ENCODE assay signal across 9 mouse cellular contexts in genomic region chr7:19088813-19089212, GRCm38 (mm10). TPM values are rescaled to one million over a fixed set of nuclear protein-coding genes. Genes with fewer than 3 reads are reported as not detected.
DNase-seq lines count a peak whose midpoint lies in the region; ATAC-seq and TF ChIP-seq lines count a peak whose summit lies in the region.
"Had no signal": no experiment of that assay in that cellular context is flagged by ENCODE, and none has a peak within 500 bp of the region (broad histone marks: within the 10 kb centered on the region; RNA-seq: fewer than 3 reads in every experiment).

No protein-coding gene starts in this region.

- peak; percentile 92 for TF ChIP-seq CTCF in layer of hippocampus, adult 2 months (conservative IDR thresholded peaks at IDR 0.05)
- TF ChIP-seq CTCF in bone marrow, adult 2 months (IDR thresholded peaks at IDR 0.05; ENCODE audit: control insufficient read depth, insufficient read depth, low read length): peak; percentile 90
- peak; percentile 88 for TF ChIP-seq CTCF in lung, embryonic 14.5 days (IDR thresholded peaks at IDR 0.05; ENCODE audit: low read depth)

- no peaks in the 10 kb centered on the region for H3K27me3 ChIP-seq in lung, embryonic 14.5 days (ENCODE audit: insufficient read depth, low read length)

- intact Hi-C loops in gastrocnemius, postnatal 14 days (cut with DNase I; ENCODE audit: low total_unique reads): no loop called here

- ATAC-seq in lung, embryonic 14.5 days (ENCODE audit: insufficient read depth): no peak

- H3K4me1 ChIP-seq in bone marrow, adult 2 months (ENCODE audit: control insufficient read depth, insufficient read depth, low read length): peaks cover 6% of the 10 kb centered on the region; the same call in 1 of the 2 replicates
- peaks cover 9% of the 10 kb centered on the region for H3K4me1 ChIP-seq in lung, embryonic 14.5 days (ENCODE audit: insufficient read depth)

- no peaks in the 10 kb centered on the region for H3K9me3 ChIP-seq in lung, embryonic 14.5 days (ENCODE audit: low read depth, low read length)

- WGBS in bone marrow, adult 2 months: 19% methylated on average over 10 of the region's 10 CpGs
- 39% methylated on average over 10 of the region's 10 CpGs for WGBS in lung, embryonic 14.5 days

- H3K9ac ChIP-seq in lung, embryonic 14.5 days: no peak overlapping the region

- no peak overlapping the region for H3K4me3 ChIP-seq in layer of hippocampus, adult 2 months
- H3K4me3 ChIP-seq in bone marrow, adult 2 months (replicated peaks; ENCODE audit: control insufficient read depth, low read depth, low read length): no peak overlapping the region
- H3K4me3 ChIP-seq in lung, embryonic 14.5 days (ENCODE audit: low read depth, low read length): no peak overlapping the region

- H3K36me3 ChIP-seq in lung, embryonic 14.5 days (ENCODE audit: insufficient read depth): peaks cover 38% of the 10 kb centered on the region

- H3K4me2 ChIP-seq in lung, embryonic 14.5 days: no peak overlapping the region

- no peak for TF ChIP-seq POLR2A in bone marrow, adult 2 months (IDR thresholded peaks at IDR 0.05; ENCODE audit: borderline replicate concordance, control insufficient read depth, low read depth, low read length)

- peak in 1 of 2 experiments; percentile 72 for DNase-seq in layer of hippocampus, adult 2 months (ENCODE audit: low spot score in 2 of 2)
- DNase-seq in layer of hippocampus, adult 9-11 months: no peak
- DNase-seq in ES-CJ7 (ENCODE audit: low read depth, low spot score): peak; percentile 73
- peak; percentile 77 for DNase-seq in gastrocnemius, postnatal 14 days
- peak; percentile 81 for DNase-seq in lung, embryonic 14.5 days
- DNase-seq in spleen, adult 12 weeks (ENCODE audit: low spot score): peak; percentile 64
- no peak for DNase-seq in ovary, adult 18-20 months (ENCODE audit: low spot score)

- H3K27ac ChIP-seq in layer of hippocampus, adult 2 months: no peak overlapping the region
- no peak overlapping the region for H3K27ac ChIP-seq in bone marrow, adult 2 months (ENCODE audit: control insufficient read depth, insufficient read depth, low read depth, low read length, poor library complexity)
- no peak overlapping the region for H3K27ac ChIP-seq in lung, embryonic 14.5 days (ENCODE audit: low read depth)

RNA-seq across cellular contexts. Expression of gene Dmpk, which starts 5.2 kb away (rescaled TPM):
- total RNA-seq in layer of hippocampus, adult 2 months (2021): 10 to 100 TPM; 38.8 to 56.8 TPM
- 25.8 and 42.6 TPM in 2 replicates for polyA plus RNA-seq in bone marrow, adult 2 months (2011; ENCODE audit: insufficient read depth, insufficient read length, low replicate concordance, missing spikeins)
- 100 to 1,000 TPM; 241 to 257 TPM for total RNA-seq in gastrocnemius, postnatal 14 days (2021)
- 20.9 and 23.0 TPM in 2 replicates for polyA plus RNA-seq in lung, embryonic 14.5 days (2014; fragmentation: Nextera tagmentation; extraction: Ambion mirVana)

RNA-seq across cellular contexts. Expression of gene Six5, which starts 5.6 kb away (rescaled TPM):
- 1 to 10 TPM; 2.4 to 2.8 TPM for total RNA-seq in layer of hippocampus, adult 2 months (2021)
- polyA plus RNA-seq in bone marrow, adult 2 months (2011; ENCODE audit: insufficient read depth, insufficient read length, low replicate concordance, missing spikeins): 4.7 and 6.5 TPM in 2 replicates
- 1 to 10 TPM; 3.1 to 3.8 TPM for total RNA-seq in gastrocnemius, postnatal 14 days (2021)
- polyA plus RNA-seq in lung, embryonic 14.5 days (2014; fragmentation: Nextera tagmentation; extraction: Ambion mirVana): 11.6 and 12.7 TPM in 2 replicates

RNA-seq across cellular contexts. Expression of gene Dmwd, which starts 12.8 kb away (rescaled TPM):
- 100 to 1,000 TPM; 154 TPM for total RNA-seq in layer of hippocampus, adult 2 months (2021)
- polyA plus RNA-seq in bone marrow, adult 2 months (2011; ENCODE audit: insufficient read depth, insufficient read length, low replicate concordance, missing spikeins): 21.4 and 27.7 TPM in 2 replicates
- total RNA-seq in gastrocnemius, postnatal 14 days (2021): 10 to 100 TPM; 22.1 to 25.5 TPM
- polyA plus RNA-seq in lung, embryonic 14.5 days (2014; fragmentation: Nextera tagmentation; extraction: Ambion mirVana): 18.5 and 19.2 TPM in 2 replicates

RNA-seq across cellular contexts. Expression of gene Gm4969, which starts 29.4 kb away (rescaled TPM):
- total RNA-seq in layer of hippocampus, adult 2 months (2021): under 1 TPM; 0.33 to 0.71 TPM
- not detected in 2 replicates for polyA plus RNA-seq in bone marrow, adult 2 months (2011; ENCODE audit: insufficient read depth, insufficient read length, low replicate concordance, missing spikeins)
- total RNA-seq in gastrocnemius, postnatal 14 days (2021): not detected
- polyA plus RNA-seq in lung, embryonic 14.5 days (2014; fragmentation: Nextera tagmentation; extraction: Ambion mirVana): 3.0 and 4.0 TPM in 2 replicates
- total RNA-seq: gastrocnemius, postnatal 36 days had no signal

RNA-seq across cellular contexts. Expression of gene Fbxo46, which starts 30.8 kb away (rescaled TPM):
- 10 to 100 TPM; 12.5 to 13.1 TPM for total RNA-seq in layer of hippocampus, adult 2 months (2021)
- 3.9 and 4.8 TPM in 2 replicates for polyA plus RNA-seq in bone marrow, adult 2 months (2011; ENCODE audit: insufficient read depth, insufficient read length, low replicate concordance, missing spikeins)
- 1 to 10 TPM; 3.2 TPM for total RNA-seq in gastrocnemius, postnatal 14 days (2021)
- polyA plus RNA-seq in lung, embryonic 14.5 days (2014; fragmentation: Nextera tagmentation; extraction: Ambion mirVana): 9.7 and 11.6 TPM in 2 replicates

Comparison
In these comparisons a context has a peak if more than half of its experiments do, and no peak if none do; other contexts are left out.
1. DNase-seq: peak in ES-CJ7 (single experiment), gastrocnemius, postnatal 14 days (single experiment), lung, embryonic 14.5 days (single experiment) and spleen, adult 12 weeks (single experiment); none in layer of hippocampus, adult 9-11 months (single experiment) and ovary, adult 18-20 months (single experiment).
2. RNA of gene Dmpk, which starts 5.2 kb away (total RNA-seq): 241 to 257 TPM in gastrocnemius, postnatal 14 days; 38.8 to 56.8 TPM in layer of hippocampus, adult 2 months; every median in the first group is over 4 times any median in the second.
3. RNA of gene Dmwd, which starts 12.8 kb away (total RNA-seq): 154 TPM in layer of hippocampus, adult 2 months; 22.1 to 25.5 TPM in gastrocnemius, postnatal 14 days; every median in the first group is over 4 times any median in the second.
4. Peak in every context shown above with its lines, with median percentiles within 50 percentile points of each other: CTCF ChIP-seq.